Mouse (Mus musculus): ENCODE data around the gene D630039A03Rik. TPM values are rescaled to one million over a fixed set of nuclear protein-coding genes. Genes with fewer than 3 reads are reported as not detected.

Gene D630039A03Rik
- polyA plus RNA-seq, 1 experiment: 0.06 TPM

GRCm38 (mm10) chr4:57956029-57956960 is 40.2 kb upstream of the D630039A03Rik start, which contains the start of gene Txn1:
Gene Txn1, minus strand, starts transcription at chr4:57956411.
- Histone ChIP-seq H3K36me3 (ENCODE audit: control insufficient read depth, insufficient read depth, low read length) (no peaks in the 10 kb centered on the region), H3K27ac (ENCODE audit: control insufficient read depth, insufficient read depth, low read depth, low read length) (peak within 1 kb of the TSS; percentile 96), H3K27me3 (ENCODE audit: control insufficient read depth, insufficient read depth, low read length) (no peaks in the 10 kb centered on the region), H3K4me1 (ENCODE audit: control insufficient read depth, insufficient read depth, low read length) (peaks cover 13% of the 10 kb centered on the region), H3K4me3 (ENCODE audit: control insufficient read depth, low read depth, low read length) (peak within 1 kb of the TSS; percentile 90)
- TF ChIP-seq POLR2A (IDR thresholded peaks at IDR 0.05; ENCODE audit: control insufficient read depth, low read depth, low read length) (peak; percentile 69), CTCF (IDR thresholded peaks at IDR 0.05; ENCODE audit: control insufficient read depth, insufficient read depth, insufficient replicate concordance, low read depth, low read length) (no peak)

GRCm38 (mm10) chr4:57955544-57955958 is 39.5 kb upstream of the D630039A03Rik start:
- Histone ChIP-seq H3K4me3 (ENCODE audit: control insufficient read depth, low read depth, low read length) (peak overlapping the region; percentile 90), H3K36me3 (ENCODE audit: control insufficient read depth, insufficient read depth, low read length) (no peaks in the 10 kb centered on the region), H3K27ac (ENCODE audit: control insufficient read depth, insufficient read depth, low read depth, low read length) (peak overlapping the region; percentile 67), H3K4me1 (ENCODE audit: control insufficient read depth, insufficient read depth, low read length) (peaks cover 13% of the 10 kb centered on the region), H3K27me3 (ENCODE audit: control insufficient read depth, insufficient read depth, low read length) (no peaks in the 10 kb centered on the region)
- TF ChIP-seq CTCF (IDR thresholded peaks at IDR 0.05; ENCODE audit: control insufficient read depth, insufficient read depth, insufficient replicate concordance, low read depth, low read length) (0 out of 2 replicates have a peak, but pooled peaks have one; percentile 2), POLR2A (IDR thresholded peaks at IDR 0.05; ENCODE audit: control insufficient read depth, low read depth, low read length) (no peak)

- Histone ChIP-seq H3K4me3 (ENCODE audit: control insufficient read depth, low read depth, low read length) (no peak overlapping the region), H3K27me3 (ENCODE audit: control insufficient read depth, insufficient read depth, low read length) (no peaks in the 10 kb centered on the region), H3K36me3 (ENCODE audit: control insufficient read depth, insufficient read depth, low read length) (no peaks in the 10 kb centered on the region), H3K4me1 (ENCODE audit: control insufficient read depth, insufficient read depth, low read length) (peaks cover 13% of the 10 kb centered on the region), H3K27ac (ENCODE audit: control insufficient read depth, insufficient read depth, low read depth, low read length) (no peak overlapping the region)
- no peak for TF ChIP-seq CTCF (IDR thresholded peaks at IDR 0.05; ENCODE audit: control insufficient read depth, insufficient read depth, insufficient replicate concordance, low read depth, low read length)
- no peak for TF ChIP-seq POLR2A (IDR thresholded peaks at IDR 0.05; ENCODE audit: control insufficient read depth, low read depth, low read length)
These were observed 38.9 kb upstream of the D630039A03Rik start for GRCm38 (mm10) chr4:57954991-57955390.

- no peaks in the 10 kb centered on the region for H3K36me3 ChIP-seq (ENCODE audit: control insufficient read depth, insufficient read depth, low read length)
- H3K4me3 ChIP-seq (ENCODE audit: control insufficient read depth, low read depth, low read length): no peak overlapping the region
- H3K27me3 ChIP-seq (ENCODE audit: control insufficient read depth, insufficient read depth, low read length): no peaks in the 10 kb centered on the region
- no peak for TF ChIP-seq POLR2A (IDR thresholded peaks at IDR 0.05; ENCODE audit: control insufficient read depth, low read depth, low read length)
- H3K4me1 ChIP-seq (ENCODE audit: control insufficient read depth, insufficient read depth, low read length): peaks cover 13% of the 10 kb centered on the region
- no peak overlapping the region for H3K27ac ChIP-seq (ENCODE audit: control insufficient read depth, insufficient read depth, low read depth, low read length)
These were observed 38.5 kb upstream of the D630039A03Rik start for GRCm38 (mm10) chr4:57954580-57954979.

GRCm38 (mm10) chr4:57953796-57954195 is 37.7 kb upstream of the D630039A03Rik start:
- H3K27me3 ChIP-seq (ENCODE audit: control insufficient read depth, insufficient read depth, low read length): no peaks in the 10 kb centered on the region
- no peak for TF ChIP-seq POLR2A (IDR thresholded peaks at IDR 0.05; ENCODE audit: control insufficient read depth, low read depth, low read length)
- H3K36me3 ChIP-seq (ENCODE audit: control insufficient read depth, insufficient read depth, low read length): no peaks in the 10 kb centered on the region; the same call in 1 of the 2 replicates
- H3K27ac ChIP-seq (ENCODE audit: control insufficient read depth, insufficient read depth, low read depth, low read length): no peak overlapping the region
- no peak overlapping the region for H3K4me3 ChIP-seq (ENCODE audit: control insufficient read depth, low read depth, low read length)
- H3K4me1 ChIP-seq (ENCODE audit: control insufficient read depth, insufficient read depth, low read length): peaks cover 13% of the 10 kb centered on the region

GRCm38 (mm10) chr4:57952891-57953290 is 36.8 kb upstream of the D630039A03Rik start:
- no peaks in the 10 kb centered on the region; the same call in 1 of the 2 replicates for H3K36me3 ChIP-seq (ENCODE audit: control insufficient read depth, insufficient read depth, low read length)

GRCm38 (mm10) chr4:57952416-57952815 is 36.3 kb upstream of the D630039A03Rik start:
- Histone ChIP-seq H3K36me3 (ENCODE audit: control insufficient read depth, insufficient read depth, low read length) (no peaks in the 10 kb centered on the region; the same call in 1 of the 2 replicates), H3K27ac (ENCODE audit: control insufficient read depth, insufficient read depth, low read depth, low read length) (no peak overlapping the region), H3K4me3 (ENCODE audit: control insufficient read depth, low read depth, low read length) (no peak overlapping the region)

More at GRCm38 (mm10) chr4:57952891-57953290, 36.8 kb upstream of the D630039A03Rik start:
- H3K27me3 ChIP-seq (ENCODE audit: control insufficient read depth, insufficient read depth, low read length): no peaks in the 10 kb centered on the region
- no peak overlapping the region for H3K4me3 ChIP-seq (ENCODE audit: control insufficient read depth, low read depth, low read length)
- H3K27ac ChIP-seq (ENCODE audit: control insufficient read depth, insufficient read depth, low read depth, low read length): no peak overlapping the region
- H3K4me1 ChIP-seq (ENCODE audit: control insufficient read depth, insufficient read depth, low read length): peaks cover 13% of the 10 kb centered on the region
- TF ChIP-seq POLR2A (IDR thresholded peaks at IDR 0.05; ENCODE audit: control insufficient read depth, low read depth, low read length) (no peak), CTCF (IDR thresholded peaks at IDR 0.05; ENCODE audit: control insufficient read depth, insufficient read depth, insufficient replicate concordance, low read depth, low read length) (no peak)

More at GRCm38 (mm10) chr4:57952416-57952815, 36.3 kb upstream of the D630039A03Rik start:
- Histone ChIP-seq H3K4me1 (ENCODE audit: control insufficient read depth, insufficient read depth, low read length) (peaks cover 12% of the 10 kb centered on the region), H3K27me3 (ENCODE audit: control insufficient read depth, insufficient read depth, low read length) (no peaks in the 10 kb centered on the region)
- TF ChIP-seq CTCF (IDR thresholded peaks at IDR 0.05; ENCODE audit: control insufficient read depth, insufficient read depth, insufficient replicate concordance, low read depth, low read length) (no peak), POLR2A (IDR thresholded peaks at IDR 0.05; ENCODE audit: control insufficient read depth, low read depth, low read length) (no peak)

Data from testis, adult 2 months (tissue).